Mouse (Mus musculus) limb, embryonic 10.5 days (tissue): ENCODE results near the gene Scin. TPM values are rescaled to one million over a fixed set of nuclear protein-coding genes. Genes with fewer than 3 reads are reported as not detected.

Source experiments
- polyA plus RNA-seq: library from polyadenylated mRNA; unstranded; fragments of >200 nt; fragmentation: Nextera tagmentation; extraction: Ambion mirVana; gene quantifications from 2 replicates; pipeline ENCODE4 v1.2.1, GENCODE M21; 2016

Scin gene
- polyA plus RNA-seq, 1 experiment from 2014 or later: 0.09 TPM

Other genes starting within 250 kb of the Scin start
- gene Arl4a, start 96.2 kb downstream of the Scin start, polyA plus RNA-seq: 16.3 and 23.8 TPM in 2 replicates
- gene Lsmem1, start 65.3 kb upstream of the Scin start, polyA plus RNA-seq: not detected in 2 replicates
- 117 and 124 TPM in 2 replicates for gene Ifrd1, start 114.3 kb upstream of the Scin start, polyA plus RNA-seq